Mouse (Mus musculus) bone marrow macrophage, adult 2 months (primary cell): ENCODE measurements at regions not wholly inside any gene's neighbourhood (a gene's known extent, or its start where the extent isn't known, plus 50 kb on each side); places are given as distances from the start of the nearest gene placed in this dataset.

Experiments
- CTCF ChIP-seq: IDR thresholded peaks from 2 replicates; pipeline ENCODE4 v1.5.1; 2012; ENCODE audit warnings: low read depth, mild to moderate bottlenecking, low read length, moderate library complexity
- POLR2A ChIP-seq: IDR thresholded peaks from 2 replicates; pipeline ENCODE4 v1.6.1; 2012; ENCODE audit warnings: mild to moderate bottlenecking, low read depth, low read length, borderline replicate concordance

DNA sequence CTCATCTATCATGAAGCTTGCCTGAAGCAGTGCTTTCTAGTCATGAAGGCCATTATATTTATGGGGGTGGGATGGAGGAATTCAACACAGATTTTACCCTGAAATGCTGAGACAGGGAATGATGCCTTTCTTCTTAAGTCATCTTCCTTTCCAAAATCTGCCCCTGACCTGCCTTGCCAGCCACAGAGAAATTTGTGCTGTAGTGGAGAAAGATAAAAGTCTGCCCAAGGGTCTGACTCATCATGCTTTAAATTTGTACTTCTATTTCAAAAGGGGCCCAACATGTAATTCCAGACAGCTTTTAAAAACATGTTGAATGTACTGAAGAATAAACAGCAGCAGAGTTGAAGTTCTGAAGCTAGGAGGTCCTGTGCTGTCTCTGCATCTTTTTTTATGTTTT lies 554.1 kb upstream of the Marcks start:
- TF ChIP-seq POLR2A (no peak), CTCF (no peak)
